Mouse (Mus musculus): ENCODE data around the gene Nudt16. TPM values are rescaled to one million over a fixed set of nuclear protein-coding genes. Genes with fewer than 3 reads are reported as not detected.

Nudt16 gene
- polyA plus RNA-seq, 1 experiment = not detected

- H3K4me1 ChIP-seq (ENCODE audit: control insufficient read depth, insufficient read depth, low read length) = peaks cover 9% of the 10 kb centered on the region; the same call in 1 of the 2 replicates
- H3K4me3 ChIP-seq (ENCODE audit: insufficient read depth, low read depth, low read length) = no peak overlapping the region
- no peak overlapping the region for H3K27ac ChIP-seq (ENCODE audit: insufficient read depth, low read depth, low read length)
- TF ChIP-seq POLR2A (IDR thresholded peaks at IDR 0.05; ENCODE audit: insufficient read depth, low read depth, low read length) = no peak
- TF ChIP-seq CTCF (IDR thresholded peaks at IDR 0.05; ENCODE audit: insufficient read depth, low read depth, low read length) = no peak
- WGBS = 76% methylated on average over 1 of the region's 1 CpGs
Measured at GRCm38 (mm10) chr9:105101911-105102310, 29.7 kb downstream of the Nudt16 start.

- no peak overlapping the region for H3K27ac ChIP-seq (ENCODE audit: insufficient read depth, low read depth, low read length)
- 0 out of 2 replicates have a peak overlapping the region, but pooled peaks have one; percentile 13 for H3K4me3 ChIP-seq (ENCODE audit: insufficient read depth, low read depth, low read length)
- TF ChIP-seq CTCF (IDR thresholded peaks at IDR 0.05; ENCODE audit: insufficient read depth, low read depth, low read length) (no peak), POLR2A (IDR thresholded peaks at IDR 0.05; ENCODE audit: insufficient read depth, low read depth, low read length) (no peak)
- 43% methylated on average over 15 of the region's 15 CpGs for WGBS
- H3K4me1 ChIP-seq (ENCODE audit: control insufficient read depth, insufficient read depth, low read length) = peaks cover 9% of the 10 kb centered on the region; the same call in 1 of the 2 replicates
Measured at GRCm38 (mm10) chr9:105100807-105101570, 30.6 kb downstream of the Nudt16 start.

- WGBS = 89% methylated on average over 3 of the region's 3 CpGs
- H3K27ac ChIP-seq (ENCODE audit: insufficient read depth, low read depth, low read length) = no peak overlapping the region
- TF ChIP-seq POLR2A (IDR thresholded peaks at IDR 0.05; ENCODE audit: insufficient read depth, low read depth, low read length) (no peak), CTCF (IDR thresholded peaks at IDR 0.05; ENCODE audit: insufficient read depth, low read depth, low read length) (no peak)
- H3K4me1 ChIP-seq (ENCODE audit: control insufficient read depth, insufficient read depth, low read length) = peaks cover 5% of the 10 kb centered on the region
- no peak overlapping the region for H3K4me3 ChIP-seq (ENCODE audit: insufficient read depth, low read depth, low read length)
Measured at GRCm38 (mm10) chr9:105080246-105080645, 51.4 kb downstream of the Nudt16 start.

Other genes with a start within 250 kb of the Nudt16 start
- gene Mrpl3, start 78.6 kb downstream of the Nudt16 start, polyA plus RNA-seq (2012; ENCODE audit: insufficient read depth, insufficient read length, low replicate concordance, missing spikeins) = 121 and 370 TPM in 2 replicates
- not detected in 2 replicates for gene 1700080E11Rik, start 13.3 kb upstream of the Nudt16 start, polyA plus RNA-seq (2012; ENCODE audit: insufficient read depth, insufficient read length, low replicate concordance, missing spikeins)